Mouse (Mus musculus): ENCODE results near the gene Pgf.

DNA sequence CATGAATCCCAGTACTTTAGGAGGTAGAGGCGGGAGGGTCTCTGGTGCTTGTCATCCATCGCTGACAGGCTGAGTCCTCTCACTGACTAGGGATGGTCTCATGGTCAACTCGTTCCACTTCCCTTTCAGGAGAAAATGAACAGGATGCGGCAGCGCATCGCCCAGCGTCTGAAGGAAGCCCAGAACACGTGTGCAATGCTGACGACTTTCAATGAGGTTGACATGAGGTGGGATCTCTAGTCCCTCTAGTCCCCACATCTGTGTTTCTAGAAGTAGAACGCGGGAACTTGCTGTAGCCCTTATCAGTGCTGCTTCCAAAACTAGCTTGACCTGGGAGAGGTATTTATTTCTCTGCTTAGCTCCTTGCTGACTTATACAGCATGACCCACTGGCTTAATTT is 53.9 kb downstream of the Pgf start:
- TF ChIP-seq CTCF (conservative IDR thresholded peaks at IDR 0.05; ENCODE audit: low read length) (no peak), NANOG (IDR thresholded peaks at IDR 0.05; ENCODE audit: borderline replicate concordance, low read length) (no peak)

Measured in E14TG2a.4 (cell line).